Mouse (Mus musculus): ENCODE data around the gene Hao2. TPM values are rescaled to one million over a fixed set of nuclear protein-coding genes. Genes with fewer than 3 reads are reported as not detected.

Gene Hao2
- polyA plus RNA-seq, 1 experiment from 2014 or later = not detected

GRCm38 (mm10) chr3:98853051-98853450 is 40.0 kb downstream of the Hao2 start:
- Histone ChIP-seq H3K4me2 (replicated peaks; ENCODE audit: low read depth, low read length) (no peak overlapping the region), H3K36me3 (ENCODE audit: insufficient read depth, low read length) (no peaks in the 10 kb centered on the region), H3K4me3 (ENCODE audit: low read depth, low read length) (no peak overlapping the region), H3K9me3 (ENCODE audit: low read length) (no peaks in the 10 kb centered on the region), H3K9ac (replicated peaks; ENCODE audit: low read depth) (no peak overlapping the region), H3K27ac (ENCODE audit: low read length) (no peak overlapping the region), H3K4me1 (ENCODE audit: insufficient read depth, low read depth, low read length) (no peaks in the 10 kb centered on the region), H3K27me3 (replicated peaks; ENCODE audit: insufficient read depth, low read length) (no peaks in the 10 kb centered on the region)
- TF ChIP-seq EP300 (IDR thresholded peaks at IDR 0.05) (no peak), CTCF (IDR thresholded peaks at IDR 0.05) (no peak)
- ATAC-seq (no peak), DNase-seq (ENCODE audit: low spot score) (no peak)
- WGBS = 84% methylated on average over 3 of the region's 3 CpGs

- Histone ChIP-seq H3K9ac (replicated peaks; ENCODE audit: low read depth) (no peak overlapping the region), H3K4me2 (replicated peaks; ENCODE audit: low read depth, low read length) (no peak overlapping the region), H3K36me3 (ENCODE audit: insufficient read depth, low read length) (no peaks in the 10 kb centered on the region), H3K4me3 (ENCODE audit: low read depth, low read length) (no peak overlapping the region), H3K27me3 (replicated peaks; ENCODE audit: insufficient read depth, low read length) (no peaks in the 10 kb centered on the region), H3K4me1 (ENCODE audit: insufficient read depth, low read depth, low read length) (no peaks in the 10 kb centered on the region), H3K27ac (ENCODE audit: low read length) (no peak overlapping the region), H3K9me3 (ENCODE audit: low read length) (no peaks in the 10 kb centered on the region)
- no peak for ATAC-seq
- TF ChIP-seq EP300 (IDR thresholded peaks at IDR 0.05) = no peak
- no peak for TF ChIP-seq CTCF (IDR thresholded peaks at IDR 0.05)
- WGBS = 71% methylated on average over 6 of the region's 6 CpGs
- no peak for DNase-seq (ENCODE audit: low spot score)
Observed at GRCm38 (mm10) chr3:98852631-98853030, 40.4 kb downstream of the Hao2 start.

DNA sequence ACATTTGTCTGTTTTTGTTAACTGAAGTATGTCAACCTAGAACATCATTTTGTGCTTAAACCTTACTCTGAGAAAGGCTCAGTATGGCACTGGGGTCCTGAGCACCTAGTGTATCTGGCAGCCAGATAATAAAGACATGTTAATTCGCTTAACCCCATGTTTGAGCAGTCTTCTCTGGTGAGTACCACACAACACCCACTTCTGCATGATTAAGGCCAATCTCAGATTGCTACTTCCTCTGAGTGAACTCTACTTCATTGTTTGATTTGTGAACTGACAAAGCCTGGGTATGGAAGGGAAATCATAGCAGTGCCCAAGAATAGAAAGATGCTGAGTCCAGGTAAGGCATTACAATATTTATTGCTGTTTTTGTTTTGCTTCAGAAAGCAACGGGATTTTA is 41.2 kb downstream of the Hao2 start:
- Histone ChIP-seq H3K4me3 (ENCODE audit: low read depth, low read length) (no peak overlapping the region), H3K4me2 (replicated peaks; ENCODE audit: low read depth, low read length) (no peak overlapping the region), H3K36me3 (ENCODE audit: insufficient read depth, low read length) (no peaks in the 10 kb centered on the region), H3K9ac (replicated peaks; ENCODE audit: low read depth) (no peak overlapping the region), H3K27ac (ENCODE audit: low read length) (no peak overlapping the region), H3K27me3 (replicated peaks; ENCODE audit: insufficient read depth, low read length) (no peaks in the 10 kb centered on the region), H3K4me1 (ENCODE audit: insufficient read depth, low read depth, low read length) (no peaks in the 10 kb centered on the region), H3K9me3 (ENCODE audit: low read length) (no peaks in the 10 kb centered on the region)
- ATAC-seq = no peak
- TF ChIP-seq CTCF (IDR thresholded peaks at IDR 0.05) (no peak), EP300 (IDR thresholded peaks at IDR 0.05) (no peak)
- no peak for DNase-seq (ENCODE audit: low spot score)
- 59% methylated on average over 2 of the region's 2 CpGs for WGBS

GRCm38 (mm10) chr3:98850262-98850661 is 42.8 kb downstream of the Hao2 start:
- DNase-seq (ENCODE audit: low spot score) = no peak
- WGBS = 76% methylated on average over 5 of the region's 5 CpGs

DNA sequence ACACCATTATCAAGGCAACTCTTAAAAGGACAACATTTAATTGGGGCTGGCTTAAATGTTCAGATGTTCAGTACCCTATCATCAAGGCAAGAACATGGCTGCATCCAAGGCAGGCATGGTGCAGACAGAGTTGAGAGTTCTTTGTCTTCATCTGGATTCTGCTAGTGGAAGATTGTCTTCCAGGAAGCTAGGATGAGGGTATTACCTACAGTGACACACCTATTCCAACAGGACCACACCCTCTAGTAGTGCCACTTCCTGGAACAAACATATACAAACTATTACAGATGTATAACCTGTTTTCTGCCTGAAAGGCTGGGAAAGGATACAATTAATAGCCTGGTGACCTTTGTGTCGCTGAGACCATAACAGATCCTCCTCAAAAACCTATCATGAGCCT is 44.1 kb downstream of the Hao2 start:
- no peaks in the 10 kb centered on the region for H3K9me3 ChIP-seq (ENCODE audit: low read length)
- no peaks in the 10 kb centered on the region for H3K4me1 ChIP-seq (ENCODE audit: insufficient read depth, low read depth, low read length)
- DNase-seq (ENCODE audit: low spot score) (no peak), ATAC-seq (no peak)
- TF ChIP-seq EP300 (IDR thresholded peaks at IDR 0.05) (no peak), CTCF (IDR thresholded peaks at IDR 0.05) (no peak)
- no peak overlapping the region for H3K4me2 ChIP-seq (replicated peaks; ENCODE audit: low read depth, low read length)
- no peaks in the 10 kb centered on the region for H3K36me3 ChIP-seq (ENCODE audit: insufficient read depth, low read length)
- H3K27ac ChIP-seq (ENCODE audit: low read length) = no peak overlapping the region
- H3K9ac ChIP-seq (replicated peaks; ENCODE audit: low read depth) = no peak overlapping the region
- no peak overlapping the region for H3K4me3 ChIP-seq (ENCODE audit: low read depth, low read length)
- 59% methylated on average over 1 of the region's 1 CpGs for WGBS
- no peaks in the 10 kb centered on the region for H3K27me3 ChIP-seq (replicated peaks; ENCODE audit: insufficient read depth, low read length)

More at GRCm38 (mm10) chr3:98850262-98850661, 42.8 kb downstream of the Hao2 start:
- ATAC-seq = no peak
- Histone ChIP-seq H3K27me3 (replicated peaks; ENCODE audit: insufficient read depth, low read length) (no peaks in the 10 kb centered on the region), H3K36me3 (ENCODE audit: insufficient read depth, low read length) (no peaks in the 10 kb centered on the region), H3K4me2 (replicated peaks; ENCODE audit: low read depth, low read length) (no peak overlapping the region), H3K9me3 (ENCODE audit: low read length) (no peaks in the 10 kb centered on the region), H3K4me3 (ENCODE audit: low read depth, low read length) (no peak overlapping the region), H3K4me1 (ENCODE audit: insufficient read depth, low read depth, low read length) (no peaks in the 10 kb centered on the region), H3K9ac (replicated peaks; ENCODE audit: low read depth) (no peak overlapping the region), H3K27ac (ENCODE audit: low read length) (no peak overlapping the region)
- TF ChIP-seq EP300 (IDR thresholded peaks at IDR 0.05) (no peak), CTCF (IDR thresholded peaks at IDR 0.05) (no peak)

Other genes starting within 250 kb of the Hao2 start
- gene Hsd3b2, start 168.7 kb downstream of the Hao2 start, polyA plus RNA-seq (2015; fragmentation: Nextera tagmentation; extraction: Ambion mirVana) = 0.05 TPM in 1 of 2 replicates, not detected in the other
- gene Hsd3b3, start 130.1 kb downstream of the Hao2 start, polyA plus RNA-seq (2015; fragmentation: Nextera tagmentation; extraction: Ambion mirVana) = not detected in 2 replicates
- gene Hsd3b6, start 78.8 kb downstream of the Hao2 start, polyA plus RNA-seq (2015; fragmentation: Nextera tagmentation; extraction: Ambion mirVana) = not detected in 2 replicates
- gene Hsd3b1, start 33.4 kb downstream of the Hao2 start, polyA plus RNA-seq (2015; fragmentation: Nextera tagmentation; extraction: Ambion mirVana) = not detected in 2 replicates
- 4.2 and 4.6 TPM in 2 replicates for gene Wars2, start 247.8 kb upstream of the Hao2 start, polyA plus RNA-seq (2015; fragmentation: Nextera tagmentation; extraction: Ambion mirVana)